ENCODE assay signal across 9 mouse cellular contexts in the genomic region with DNA sequence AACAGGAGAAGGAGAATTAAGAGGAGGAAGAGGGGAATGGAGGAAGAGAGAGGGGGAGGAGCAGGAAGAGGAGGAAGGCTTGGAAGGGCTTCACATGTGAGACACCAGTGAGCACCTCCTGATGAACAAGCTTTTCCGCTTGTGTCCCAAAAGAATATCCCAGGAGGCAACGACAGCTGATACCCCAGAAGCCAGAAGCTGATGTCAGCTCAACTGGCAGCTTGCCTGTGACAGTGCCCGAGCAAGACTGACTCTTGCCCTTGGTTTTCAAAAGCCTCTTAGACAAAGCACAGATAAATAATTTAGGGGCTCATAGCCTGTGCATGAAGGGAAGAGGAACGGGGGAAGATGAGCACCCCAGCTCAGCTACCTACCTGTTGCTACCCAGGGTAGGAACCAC.
DNase-seq lines count a peak whose midpoint lies in the region; ATAC-seq and TF ChIP-seq lines count a peak whose summit lies in the region.
"Had no signal": no experiment of that assay in that cellular context is flagged by ENCODE, and none has a peak within 500 bp of the region (broad histone marks: within the 10 kb centered on the region; RNA-seq: fewer than 3 reads in every experiment).

No protein-coding gene starts in this region.

- H3K36me3 ChIP-seq in heart, embryonic 11.5 days (ENCODE audit: control insufficient read depth, insufficient read depth, low read length): no peaks in the 10 kb centered on the region
- H3K36me3 ChIP-seq in C2C12 (ENCODE audit: control insufficient read depth, insufficient read depth): no peaks in the 10 kb centered on the region
- H3K36me3 ChIP-seq in embryonic facial prominence, embryonic 15.5 days: no peaks in the 10 kb centered on the region
- no peaks in the 10 kb centered on the region for H3K36me3 ChIP-seq in forebrain, embryonic 13.5 days (ENCODE audit: poor library complexity, severe bottlenecking)
- no peaks in the 10 kb centered on the region for H3K36me3 ChIP-seq in kidney, embryonic 16.5 days (ENCODE audit: insufficient read depth, low read length)
- H3K36me3 ChIP-seq: liver, embryonic 15.5 days had no signal

- H3K27ac ChIP-seq in heart, embryonic 11.5 days (ENCODE audit: low read depth, low read length): no peak overlapping the region
- H3K27ac ChIP-seq in embryonic facial prominence, embryonic 15.5 days (replicated peaks): peak overlapping the region; percentile 48; the same call in 1 of the 2 replicates
- H3K27ac ChIP-seq in forebrain, embryonic 13.5 days: no peak overlapping the region
- no peak overlapping the region for H3K27ac ChIP-seq in kidney, embryonic 16.5 days (ENCODE audit: low read length)
- H3K27ac ChIP-seq: liver, embryonic 15.5 days had no signal

- H3K9ac ChIP-seq in heart, embryonic 11.5 days (ENCODE audit: low read depth, low read length): no peak overlapping the region
- H3K9ac ChIP-seq in embryonic facial prominence, embryonic 15.5 days: no peak overlapping the region
- no peak overlapping the region for H3K9ac ChIP-seq in forebrain, embryonic 13.5 days
- H3K9ac ChIP-seq in kidney, embryonic 16.5 days (replicated peaks; ENCODE audit: low read length): no peak overlapping the region
- H3K9ac ChIP-seq: liver, embryonic 15.5 days had no signal

- no peaks in the 10 kb centered on the region for H3K79me2 ChIP-seq in C2C12 (ENCODE audit: control insufficient read depth, insufficient read depth)

- H3K4me3 ChIP-seq in heart, embryonic 11.5 days (ENCODE audit: low read depth, low read length): no peak overlapping the region
- no peak overlapping the region for H3K4me3 ChIP-seq in C2C12 (ENCODE audit: insufficient read depth, poor library complexity, severe bottlenecking)
- H3K4me3 ChIP-seq in embryonic facial prominence, embryonic 15.5 days (replicated peaks): no peak overlapping the region
- no peak overlapping the region for H3K4me3 ChIP-seq in forebrain, embryonic 13.5 days
- no peak overlapping the region for H3K4me3 ChIP-seq in kidney, embryonic 16.5 days (ENCODE audit: low read length)
- H3K4me3 ChIP-seq: liver, embryonic 15.5 days had no signal

- 51% methylated on average over 4 of the region's 4 CpGs for WGBS in heart, embryonic 11.5 days (ENCODE audit: insufficient replicate concordance)
- 59% methylated on average over 4 of the region's 4 CpGs for WGBS in embryonic facial prominence, embryonic 15.5 days
- WGBS in forebrain, embryonic 13.5 days: 81% methylated on average over 4 of the region's 4 CpGs
- 66% methylated on average over 4 of the region's 4 CpGs for WGBS in kidney, embryonic 16.5 days

- DNase-seq in heart, adult 8-10 months (ENCODE audit: low spot score): peak; percentile 31
- DNase-seq in adrenal gland, adult 18-20 months (ENCODE audit: low spot score in 2 of 2): peak; percentile 36 to 41
- DNase-seq: thymus, postnatal 36 days had no signal

- H3K27me3 ChIP-seq in heart, embryonic 11.5 days (ENCODE audit: control insufficient read depth, insufficient read depth, low read length): no peaks in the 10 kb centered on the region
- no peaks in the 10 kb centered on the region for H3K27me3 ChIP-seq in C2C12 (ENCODE audit: control insufficient read depth, insufficient read depth, insufficient read length)
- no peaks in the 10 kb centered on the region for H3K27me3 ChIP-seq in embryonic facial prominence, embryonic 15.5 days
- no peaks in the 10 kb centered on the region for H3K27me3 ChIP-seq in forebrain, embryonic 13.5 days
- no peaks in the 10 kb centered on the region for H3K27me3 ChIP-seq in kidney, embryonic 16.5 days (ENCODE audit: insufficient read depth, low read length)
- H3K27me3 ChIP-seq: liver, embryonic 15.5 days had no signal

- no peak overlapping the region for H3ac ChIP-seq in C2C12 (ENCODE audit: control insufficient read depth, insufficient read length, low read depth)

- H3K79me3 ChIP-seq in C2C12 (ENCODE audit: low read depth): no peaks in the 10 kb centered on the region

- no peak overlapping the region for H3K4me2 ChIP-seq in heart, embryonic 11.5 days
- no peak overlapping the region for H3K4me2 ChIP-seq in embryonic facial prominence, embryonic 15.5 days (replicated peaks)
- no peak overlapping the region for H3K4me2 ChIP-seq in forebrain, embryonic 13.5 days
- H3K4me2 ChIP-seq in kidney, embryonic 16.5 days (replicated peaks; ENCODE audit: low read depth, low read length): no peak overlapping the region
- H3K4me2 ChIP-seq: liver, embryonic 15.5 days had no signal

- no peak for TF ChIP-seq CTCF in C2C12 (IDR thresholded peaks at IDR 0.05; ENCODE audit: control insufficient read depth, insufficient read depth, insufficient read length)

- no peak for ATAC-seq in heart, embryonic 11.5 days (replicated peaks; ENCODE audit: insufficient number of reproducible peaks, low FRiP score, low TSS enrichment)
- ATAC-seq in embryonic facial prominence, embryonic 15.5 days (ENCODE audit: insufficient number of reproducible peaks, low FRiP score, low TSS enrichment, low read depth): no peak
- ATAC-seq in forebrain, embryonic 13.5 days: no peak
- ATAC-seq in kidney, embryonic 16.5 days (ENCODE audit: low FRiP score, low TSS enrichment): no peak

- H3K4me1 ChIP-seq in heart, embryonic 11.5 days (ENCODE audit: control insufficient read depth, insufficient read depth, low read length): peaks cover 12% of the 10 kb centered on the region
- peaks cover 7% of the 10 kb centered on the region; the same call in 1 of the 2 replicates for H3K4me1 ChIP-seq in embryonic facial prominence, embryonic 15.5 days
- H3K4me1 ChIP-seq in forebrain, embryonic 13.5 days: no peaks in the 10 kb centered on the region
- no peaks in the 10 kb centered on the region for H3K4me1 ChIP-seq in kidney, embryonic 16.5 days (ENCODE audit: insufficient read depth, low read length)
- H3K4me1 ChIP-seq: liver, embryonic 15.5 days had no signal

- H3K9me3 ChIP-seq in heart, embryonic 11.5 days (replicated peaks; ENCODE audit: control insufficient read depth, low read length): no peaks in the 10 kb centered on the region
- no peaks in the 10 kb centered on the region for H3K9me3 ChIP-seq in embryonic facial prominence, embryonic 15.5 days (replicated peaks)
- 0 out of 2 replicates have a peak, but pooled peaks cover 3% of the 10 kb centered on the region for H3K9me3 ChIP-seq in forebrain, embryonic 13.5 days (replicated peaks)
- H3K9me3 ChIP-seq in kidney, embryonic 16.5 days (ENCODE audit: low read length): no peaks in the 10 kb centered on the region
- H3K9me3 ChIP-seq: liver, embryonic 15.5 days had no signal

TF ChIP-seq in C2C12, 6 proteins besides CTCF, POLR2A, EP300 and RAD21:
- TF ChIP-seq MYOG (IDR thresholded peaks at IDR 0.05; ENCODE audit: control insufficient read depth, extremely low read depth, insufficient read length): no peak
- peak; percentile 49 for TF ChIP-seq MYOD1 (IDR thresholded peaks at IDR 0.05; ENCODE audit: control insufficient read depth, insufficient read length, low read depth)
- no peak for TF ChIP-seq USF1 (IDR thresholded peaks at IDR 0.05; ENCODE audit: low read depth)
